Mouse (Mus musculus) C2C12 (cell line): ENCODE results near the gene Sall4. TPM values are rescaled to one million over a fixed set of nuclear protein-coding genes. Genes with fewer than 3 reads are reported as not detected.

Experiments
- H3K27me3 ChIP-seq: one replicate; pipeline ENCODE4 v1.6.1; 2011; ENCODE audit not compliant: control insufficient read depth, insufficient read depth, insufficient read length
- H3K36me3 ChIP-seq: one replicate; pipeline ENCODE4 v1.6.1; 2011; ENCODE audit not compliant: control insufficient read depth, insufficient read depth
- H3K4me3 ChIP-seq: one replicate; pipeline ENCODE4 v1.5.1; 2011; ENCODE audit warnings: mild to moderate bottlenecking, control low read depth; ENCODE audit not compliant: poor library complexity, insufficient read depth, severe bottlenecking
- H3K79me2 ChIP-seq: one replicate; pipeline ENCODE4 v1.6.1; 2011; ENCODE audit not compliant: control insufficient read depth, insufficient read depth
- H3K79me3 ChIP-seq: one replicate; pipeline ENCODE4 v1.6.1; 2011; ENCODE audit warnings: low read depth, control low read depth
- H3ac ChIP-seq: one replicate; pipeline ENCODE3; 2011; ENCODE audit warnings: low read depth; ENCODE audit not compliant: control insufficient read depth, insufficient read length
- CEBPB ChIP-seq: IDR thresholded peaks from one replicate; pipeline ENCODE4 v1.6.1; 2011; ENCODE audit warnings: low read depth, mild to moderate bottlenecking, control low read depth, moderate library complexity
- CTCF ChIP-seq: IDR thresholded peaks from one replicate; pipeline ENCODE4 v1.5.1; 2011; ENCODE audit not compliant: control insufficient read depth, insufficient read depth, insufficient read length
- FOSL1 ChIP-seq: IDR thresholded peaks from one replicate; pipeline ENCODE4 v1.8.0; 2011; ENCODE audit warnings: mild to moderate bottlenecking, low read length; ENCODE audit not compliant: poor library complexity, insufficient read depth, severe bottlenecking
- MAX ChIP-seq: IDR thresholded peaks from one replicate; pipeline ENCODE4 v1.6.1; 2011; ENCODE audit warnings: mild to moderate bottlenecking, control low read depth
- MYOD1 ChIP-seq: IDR thresholded peaks from one replicate; pipeline ENCODE4 v1.6.1; 2011; ENCODE audit warnings: low read depth; ENCODE audit not compliant: control insufficient read depth, insufficient read length
- MYOG ChIP-seq: IDR thresholded peaks from one replicate; pipeline ENCODE4 v1.6.1; 2011; ENCODE audit not compliant: control insufficient read depth, insufficient read length; ENCODE audit errors: extremely low read depth
- USF1 ChIP-seq: IDR thresholded peaks from one replicate; pipeline ENCODE4 v1.6.1; 2011; ENCODE audit warnings: low read depth, mild to moderate bottlenecking, control low read depth, moderate library complexity
- polyA plus RNA-seq: library from polyadenylated mRNA; unstranded; fragments of >200 nt; fragmentation: generic; extraction: Trizol; gene quantifications from one replicate; pipeline ENCODE4 v1.2.1, GENCODE M21; 2012; ENCODE audit warnings: missing spikeins

Gene Sall4
- polyA plus RNA-seq, 1 experiment = not detected

DNA sequence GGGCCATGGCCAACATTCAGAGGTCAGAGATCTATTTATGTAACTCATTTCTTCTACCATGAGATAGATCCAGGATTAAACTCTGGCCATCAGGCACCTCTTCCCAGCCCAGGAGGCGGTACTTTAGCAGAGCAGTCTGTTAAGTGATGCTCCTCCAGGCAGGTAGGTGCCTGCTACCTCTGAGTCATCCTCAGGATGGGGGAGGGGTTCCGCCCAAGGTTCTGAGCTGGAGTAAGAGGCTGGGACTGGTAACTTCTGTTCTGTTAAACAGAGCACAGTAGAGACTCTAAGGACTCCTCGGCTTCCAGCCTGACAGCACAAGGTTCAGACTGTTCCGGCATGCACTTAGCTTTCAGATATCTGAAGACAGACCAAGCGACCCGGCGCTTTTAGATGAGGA, 31.2 kb upstream of the Sall4 start:
- no peak for TF ChIP-seq MAX
- no peak for TF ChIP-seq MYOG
- no peak for TF ChIP-seq CTCF
- no peak for TF ChIP-seq MYOD1
- TF ChIP-seq CEBPB = no peak
- no peak for TF ChIP-seq FOSL1
- no peak for TF ChIP-seq USF1
- no peak overlapping the region for H3ac ChIP-seq

DNA sequence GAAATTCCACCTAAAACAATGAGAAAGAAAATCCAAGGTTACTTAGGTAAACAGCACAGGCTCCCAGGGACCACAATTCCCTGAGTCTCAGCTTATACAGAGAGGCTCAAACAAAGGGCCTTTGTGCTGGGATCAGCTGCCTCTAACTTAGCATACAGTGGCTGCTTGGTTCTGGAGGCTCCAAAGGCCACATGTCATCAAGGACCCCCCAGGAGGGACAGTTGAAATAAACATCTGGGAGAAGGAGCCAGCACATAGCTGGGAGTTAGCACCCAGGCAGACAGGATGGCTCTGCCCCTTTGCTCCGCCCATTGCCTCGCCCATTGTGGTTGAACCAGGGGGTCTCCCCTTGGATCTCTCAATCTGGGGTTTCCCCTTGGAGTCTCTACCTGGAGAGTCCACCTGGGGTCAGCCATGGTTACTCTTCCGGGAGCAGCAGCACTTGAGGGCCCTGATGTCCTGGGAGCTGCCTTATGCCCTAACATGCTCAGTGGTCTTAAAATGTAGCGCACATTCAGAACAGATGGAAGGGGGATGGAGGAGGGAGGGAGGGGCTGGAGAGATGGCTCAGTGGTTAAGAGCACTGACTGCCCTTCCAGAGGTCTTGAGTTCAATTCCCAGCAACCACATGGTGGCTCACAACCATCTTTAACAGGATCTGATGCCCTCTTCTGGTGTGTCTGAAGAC, 23.5 kb upstream of the Sall4 start:
- H3K79me3 ChIP-seq = no peaks in the 10 kb centered on the region
- H3K79me2 ChIP-seq = no peaks in the 10 kb centered on the region
- peaks cover 15% of the 10 kb centered on the region for H3K27me3 ChIP-seq
- TF ChIP-seq CTCF (no peak), FOSL1 (no peak), USF1 (no peak), CEBPB (no peak)
- H3ac ChIP-seq = no peak overlapping the region
- no peak overlapping the region for H3K4me3 ChIP-seq
- H3K36me3 ChIP-seq = no peaks in the 10 kb centered on the region

More for the DNA sequence above, 31.2 kb upstream of the Sall4 start:
- H3K27me3 ChIP-seq = peaks cover 27% of the 10 kb centered on the region
- no peaks in the 10 kb centered on the region for H3K79me2 ChIP-seq
- H3K79me3 ChIP-seq = no peaks in the 10 kb centered on the region
- H3K4me3 ChIP-seq = no peak overlapping the region
- H3K36me3 ChIP-seq = no peaks in the 10 kb centered on the region

DNA sequence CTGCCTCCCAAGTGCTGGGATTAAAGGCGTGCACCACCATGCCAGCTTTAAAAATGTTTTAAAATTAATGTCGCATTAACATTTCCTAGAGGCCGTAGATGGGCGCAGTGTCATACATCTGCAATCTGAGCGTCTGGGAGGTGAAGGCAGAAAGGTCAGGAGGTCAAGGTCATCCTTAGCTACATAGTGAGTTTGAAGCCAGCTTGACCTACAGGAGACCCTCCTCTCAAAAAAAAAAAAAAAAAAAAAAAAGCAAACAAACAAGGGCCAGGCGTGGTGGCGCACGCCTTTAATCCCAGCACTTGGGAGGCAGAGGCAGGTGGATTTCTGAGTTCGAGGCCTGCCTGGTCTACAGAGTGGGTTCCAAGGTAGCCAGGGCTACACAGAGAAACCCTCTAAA, 18.4 kb upstream of the Sall4 start:
- no peaks in the 10 kb centered on the region for H3K79me2 ChIP-seq
- no peak overlapping the region for H3ac ChIP-seq
- H3K27me3 ChIP-seq = peaks cover 4% of the 10 kb centered on the region
- no peak overlapping the region for H3K4me3 ChIP-seq
- no peaks in the 10 kb centered on the region for H3K36me3 ChIP-seq
- TF ChIP-seq MAX (no peak), MYOG (no peak)
- no peaks in the 10 kb centered on the region for H3K79me3 ChIP-seq

DNA sequence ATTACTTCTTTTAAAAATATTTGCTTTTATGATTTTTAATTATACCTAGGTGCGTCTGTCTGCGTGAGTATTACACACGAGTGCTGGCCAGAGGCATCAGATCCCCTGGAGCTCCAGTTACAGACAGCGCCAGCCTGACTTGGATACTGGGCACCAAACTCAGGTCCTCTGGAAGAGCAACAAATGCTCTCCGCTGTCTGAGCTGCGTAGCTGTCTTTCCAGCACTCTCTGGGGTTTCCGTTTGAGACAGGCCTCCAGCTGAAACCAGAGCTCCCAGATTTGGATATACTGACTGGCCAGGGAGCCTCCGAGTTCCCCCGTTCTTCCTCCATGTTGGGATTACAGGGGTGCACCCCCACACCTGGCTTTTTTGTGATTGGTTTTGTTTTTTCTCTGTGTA, 12.9 kb upstream of the Sall4 start:
- no peak overlapping the region for H3ac ChIP-seq
- no peaks in the 10 kb centered on the region for H3K79me2 ChIP-seq
- no peaks in the 10 kb centered on the region for H3K79me3 ChIP-seq
- TF ChIP-seq FOSL1 = no peak
- TF ChIP-seq USF1 = no peak
- no peak for TF ChIP-seq CTCF
- no peak for TF ChIP-seq MAX
- no peak for TF ChIP-seq MYOD1
- TF ChIP-seq CEBPB = no peak
- TF ChIP-seq MYOG = no peak
- H3K27me3 ChIP-seq = peaks cover 4% of the 10 kb centered on the region
- H3K4me3 ChIP-seq = no peak overlapping the region
- no peaks in the 10 kb centered on the region for H3K36me3 ChIP-seq

DNA sequence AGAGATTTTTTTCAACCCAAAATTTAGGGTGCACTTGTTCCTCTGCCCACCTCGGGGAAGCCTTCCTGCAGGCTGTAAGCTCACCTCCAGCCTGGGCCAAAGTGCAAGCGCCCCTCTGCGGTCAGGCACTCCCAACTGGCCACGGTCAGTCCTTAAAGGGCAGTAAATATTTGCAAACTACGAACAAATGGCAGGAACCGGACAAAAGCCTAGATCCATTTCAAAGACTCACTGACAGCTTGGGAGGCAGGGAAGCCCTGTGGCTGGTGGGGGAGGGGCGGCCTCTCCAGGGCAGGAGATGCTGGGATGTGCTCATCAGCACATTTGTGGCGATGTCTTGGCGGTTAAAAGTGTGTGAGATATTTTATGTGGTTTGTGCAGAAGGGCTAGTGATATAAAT, 12.3 kb upstream of the Sall4 start:
- H3K27me3 ChIP-seq = peaks cover 4% of the 10 kb centered on the region
- H3K79me3 ChIP-seq = no peaks in the 10 kb centered on the region
- no peaks in the 10 kb centered on the region for H3K79me2 ChIP-seq
- H3K36me3 ChIP-seq = no peaks in the 10 kb centered on the region
- H3K4me3 ChIP-seq = no peak overlapping the region
- TF ChIP-seq MAX (no peak), CEBPB (no peak), FOSL1 (no peak), MYOG (no peak), MYOD1 (no peak), CTCF (no peak), USF1 (no peak)
- H3ac ChIP-seq = no peak overlapping the region

DNA sequence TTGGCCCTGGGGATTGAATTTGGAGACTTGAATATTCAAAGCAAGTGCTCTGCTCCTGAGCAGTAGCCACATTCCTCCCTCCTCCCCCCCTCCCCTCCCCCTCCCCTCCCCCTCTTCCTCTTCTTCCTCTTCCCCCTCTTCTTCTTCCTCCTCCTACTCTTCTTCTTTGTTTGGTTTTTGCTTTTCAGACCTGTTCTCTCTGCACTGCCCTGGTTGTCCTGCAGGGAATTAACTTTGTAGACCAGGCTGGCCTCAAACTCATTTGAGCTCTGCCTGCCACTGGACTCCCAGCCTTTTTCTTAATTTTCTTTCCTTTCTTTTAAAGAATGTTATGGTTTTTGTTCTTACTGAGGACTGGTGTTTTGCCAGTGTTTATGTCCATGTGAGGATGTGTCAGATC, 9.7 kb upstream of the Sall4 start:
- Histone ChIP-seq H3K4me3 (no peak overlapping the region), H3ac (no peak overlapping the region), H3K27me3 (peaks cover 9% of the 10 kb centered on the region), H3K79me3 (no peaks in the 10 kb centered on the region), H3K79me2 (no peaks in the 10 kb centered on the region), H3K36me3 (no peaks in the 10 kb centered on the region)
- TF ChIP-seq FOSL1 = no peak
- no peak for TF ChIP-seq MYOG
- TF ChIP-seq MAX = no peak
- no peak for TF ChIP-seq USF1
- TF ChIP-seq CEBPB = no peak
- TF ChIP-seq CTCF = no peak
- no peak for TF ChIP-seq MYOD1
